Mouse (Mus musculus): ENCODE data around the gene Gm4312.
"Not testable (repeated sequence)": the region's sequence is repeated elsewhere in the genome, so short reads cannot be mapped to it uniquely, and the experiment has no call there.

Gm4312 gene

DNA sequence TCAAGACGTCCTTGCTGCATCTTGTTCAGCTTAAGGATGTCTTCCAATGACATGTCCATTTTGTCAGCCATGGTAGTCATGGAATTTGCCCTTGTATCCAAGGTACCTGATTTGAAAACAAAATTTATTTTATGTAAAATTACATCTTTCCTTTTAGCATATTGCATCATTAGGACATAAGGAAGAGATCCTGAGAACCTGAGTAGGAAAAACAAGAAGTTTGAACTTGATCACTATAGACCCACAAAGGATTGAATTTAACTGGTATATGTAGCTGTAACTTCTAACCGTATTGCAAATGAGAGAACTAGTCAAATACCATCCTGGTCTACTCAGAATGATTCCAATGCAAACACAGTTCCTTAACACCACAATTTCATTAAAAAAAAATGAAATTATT lies at the start of gene Gm4312:
Gm4312 (minus strand) TSS at position 101 of the 400 bp plus-strand sequence.
- not testable (repeated sequence) for DNase-seq (ENCODE audit: low read depth, low spot score)

DNA sequence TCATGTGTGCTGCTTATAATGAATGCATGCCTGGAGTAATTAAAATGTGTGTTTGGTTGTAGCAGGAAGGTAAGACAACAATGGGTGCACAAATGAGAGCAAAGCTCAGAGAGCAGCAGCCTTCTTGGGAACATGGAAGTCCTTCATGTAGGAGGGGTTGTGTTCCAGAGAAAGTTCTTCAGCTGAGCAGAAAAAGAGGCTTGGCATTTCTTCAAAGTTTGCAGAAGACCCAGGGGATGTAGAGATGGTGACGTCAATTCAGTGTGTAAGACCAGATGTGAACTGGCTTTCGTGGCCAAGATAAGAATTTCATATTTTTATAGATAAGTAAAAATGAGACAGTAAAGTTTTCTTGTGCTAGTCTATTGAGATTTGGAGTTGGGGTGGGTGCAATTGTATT lies 45.2 kb upstream of the Gm4312 start:
- DNase-seq (ENCODE audit: low read depth, low spot score), result no peak

DNA sequence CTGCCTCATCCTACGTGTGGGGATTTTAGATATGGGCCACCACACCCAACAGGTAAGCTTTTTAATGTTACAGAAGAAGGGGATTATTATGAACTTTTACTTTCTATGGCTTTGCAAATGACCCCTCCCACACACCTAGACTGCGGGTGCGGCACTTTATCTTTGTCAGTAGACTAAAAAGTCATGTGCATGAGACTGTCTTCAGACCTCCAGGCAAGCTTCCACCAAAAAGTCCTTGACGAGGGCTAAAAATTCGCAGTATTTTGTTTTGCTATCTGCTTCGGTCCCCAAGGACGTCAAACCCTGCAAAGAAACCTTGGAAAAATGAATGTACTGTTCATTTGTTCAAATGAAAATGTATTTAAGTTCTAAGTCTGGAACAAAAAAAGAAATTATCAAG lies 33.2 kb upstream of the Gm4312 start:
- DNase-seq (ENCODE audit: low read depth, low spot score), result no peak

DNA sequence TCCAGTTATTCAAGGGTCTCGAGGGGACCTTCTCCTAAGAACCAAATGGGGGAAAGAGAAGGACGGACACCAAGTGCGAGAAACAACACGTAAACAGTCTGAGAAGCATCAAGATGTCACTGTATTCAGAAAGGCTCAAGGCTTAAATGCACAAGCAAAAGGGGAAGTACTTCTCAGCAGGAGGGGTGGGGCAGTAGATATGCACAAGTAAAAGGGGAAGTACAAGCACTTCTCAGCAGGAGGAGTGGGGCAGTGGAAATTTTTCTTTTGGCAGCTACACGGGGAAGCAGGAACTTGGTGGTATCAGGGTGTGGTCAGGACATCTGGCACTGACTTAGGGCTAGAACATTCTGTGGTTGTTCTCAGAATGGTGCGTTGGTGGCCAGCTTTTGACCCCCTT lies 19.9 kb upstream of the Gm4312 start:
- DNase-seq (ENCODE audit: low read depth, low spot score), result not testable (repeated sequence)

DNA sequence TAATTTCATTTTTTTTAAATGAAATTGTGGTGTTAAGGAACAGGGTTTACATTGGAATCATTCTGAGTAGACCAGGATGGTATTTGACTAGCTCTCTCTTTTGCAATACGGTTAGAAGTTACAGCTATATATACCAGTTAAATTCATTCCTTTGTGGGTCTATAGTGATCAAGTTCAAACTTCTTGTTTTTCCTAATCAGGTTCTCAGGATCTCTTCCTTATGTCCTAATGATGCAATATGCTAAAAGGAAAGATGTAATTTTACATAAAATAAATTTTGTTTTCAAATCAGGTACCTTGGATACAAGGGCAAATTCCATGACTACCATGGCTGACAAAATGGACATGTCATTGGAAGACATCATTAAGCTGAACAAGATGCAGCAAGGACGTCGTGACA lies 21.3 kb downstream of the Gm4312 start, which contains the start of gene Gm4307:
Gm4307 (plus strand) TSS at position 301 of the 400 bp plus-strand sequence.
- not testable (repeated sequence) for DNase-seq (ENCODE audit: low read depth, low spot score)

DNA sequence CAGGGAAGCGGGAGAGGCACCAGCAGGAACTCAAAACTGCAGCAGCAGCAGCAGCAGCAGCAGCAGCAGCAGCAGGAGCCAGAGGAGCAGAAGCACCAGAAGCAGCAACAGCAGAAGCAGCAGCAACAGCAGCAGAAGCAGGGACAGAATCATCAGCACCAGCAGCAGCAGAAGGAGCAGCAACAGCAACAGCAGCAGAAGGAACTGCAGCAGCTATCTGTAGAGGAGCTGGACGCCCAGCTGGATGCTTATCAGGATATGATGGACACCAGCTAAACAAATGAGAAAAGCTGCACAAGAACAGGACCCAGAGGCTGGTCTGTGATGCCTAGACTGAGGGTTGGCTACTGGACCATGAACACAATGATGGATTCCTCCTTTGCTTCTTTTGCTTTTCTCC lies 25.5 kb downstream of the Gm4312 start:
- DNase-seq (ENCODE audit: low read depth, low spot score), result not testable (repeated sequence)

DNA sequence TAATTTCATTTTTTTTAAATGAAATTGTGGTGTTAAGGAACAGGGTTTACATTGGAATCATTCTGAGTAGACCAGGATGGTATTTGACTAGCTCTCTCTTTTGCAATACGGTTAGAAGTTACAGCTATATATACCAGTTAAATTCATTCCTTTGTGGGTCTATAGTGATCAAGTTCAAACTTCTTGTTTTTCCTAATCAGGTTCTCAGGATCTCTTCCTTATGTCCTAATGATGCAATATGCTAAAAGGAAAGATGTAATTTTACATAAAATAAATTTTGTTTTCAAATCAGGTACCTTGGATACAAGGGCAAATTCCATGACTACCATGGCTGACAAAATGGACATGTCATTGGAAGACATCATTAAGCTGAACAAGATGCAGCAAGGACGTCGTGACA lies 31.6 kb downstream of the Gm4312 start, which contains the start of gene Gm4305:
Gm4305 (plus strand) TSS at position 301 of the 400 bp plus-strand sequence.
- DNase-seq (ENCODE audit: low read depth, low spot score), result not testable (repeated sequence)

DNA sequence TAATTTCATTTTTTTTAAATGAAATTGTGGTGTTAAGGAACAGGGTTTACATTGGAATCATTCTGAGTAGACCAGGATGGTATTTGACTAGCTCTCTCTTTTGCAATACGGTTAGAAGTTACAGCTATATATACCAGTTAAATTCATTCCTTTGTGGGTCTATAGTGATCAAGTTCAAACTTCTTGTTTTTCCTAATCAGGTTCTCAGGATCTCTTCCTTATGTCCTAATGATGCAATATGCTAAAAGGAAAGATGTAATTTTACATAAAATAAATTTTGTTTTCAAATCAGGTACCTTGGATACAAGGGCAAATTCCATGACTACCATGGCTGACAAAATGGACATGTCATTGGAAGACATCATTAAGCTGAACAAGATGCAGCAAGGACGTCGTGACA lies 36.7 kb downstream of the Gm4312 start, which contains the start of gene Gm4303:
Gm4303 (plus strand) TSS at position 301 of the 400 bp plus-strand sequence.
- not testable (repeated sequence) for DNase-seq (ENCODE audit: low read depth, low spot score)

DNA sequence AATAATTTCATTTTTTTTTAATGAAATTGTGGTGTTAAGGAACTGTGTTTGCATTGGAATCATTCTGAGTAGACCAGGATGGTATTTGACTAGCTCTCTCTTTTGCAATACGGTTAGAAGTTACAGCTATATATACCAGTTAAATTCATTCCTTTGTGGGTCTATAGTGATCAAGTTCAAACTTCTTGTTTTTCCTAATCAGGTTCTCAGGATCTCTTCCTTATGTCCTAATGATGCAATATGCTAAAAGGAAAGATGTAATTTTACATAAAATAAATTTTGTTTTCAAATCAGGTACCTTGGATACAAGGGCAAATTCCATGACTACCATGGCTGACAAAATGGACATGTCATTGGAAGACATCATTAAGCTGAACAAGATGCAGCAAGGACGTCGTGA lies 41.8 kb downstream of the Gm4312 start, which contains the start of gene Gm4302:
Gm4302 (plus strand) TSS at position 301 of the 400 bp plus-strand sequence.
- not testable (repeated sequence) for DNase-seq (ENCODE audit: low read depth, low spot score)

DNA sequence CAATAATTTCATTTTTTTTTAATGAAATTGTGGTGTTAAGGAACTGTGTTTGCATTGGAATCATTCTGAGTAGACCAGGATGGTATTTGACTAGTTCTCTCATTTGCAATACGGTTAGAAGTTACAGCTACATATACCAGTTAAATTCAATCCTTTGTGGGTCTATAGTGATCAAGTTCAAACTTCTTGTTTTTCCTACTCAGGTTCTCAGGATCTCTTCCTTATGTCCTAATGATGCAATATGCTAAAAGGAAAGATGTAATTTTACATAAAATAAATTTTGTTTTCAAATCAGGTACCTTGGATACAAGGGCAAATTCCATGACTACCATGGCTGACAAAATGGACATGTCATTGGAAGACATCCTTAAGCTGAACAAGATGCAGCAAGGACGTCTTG lies 47.0 kb downstream of the Gm4312 start, which contains the start of gene Gm4301:
Gm4301 (plus strand) TSS at position 301 of the 400 bp plus-strand sequence.
- DNase-seq (ENCODE audit: low read depth, low spot score), result not testable (repeated sequence)
